In genomic region chr19:30045857-30046256, GRCm38 (mm10) we compare ENCODE assay signal across 11 mouse cellular contexts. TPM values are rescaled to one million over a fixed set of nuclear protein-coding genes. Genes with fewer than 3 reads are reported as not detected.
DNase-seq lines count a peak whose midpoint lies in the region; ATAC-seq and TF ChIP-seq lines count a peak whose summit lies in the region.
"Had no signal": no experiment of that assay in that cellular context is flagged by ENCODE, and none has a peak within 500 bp of the region (broad histone marks: within the 10 kb centered on the region; RNA-seq: fewer than 3 reads in every experiment).

No protein-coding gene starts in this region.

- H3K9me3 ChIP-seq in kidney, postnatal 0 days (replicated peaks; ENCODE audit: low read length): no peaks in the 10 kb centered on the region
- H3K9me3 ChIP-seq in kidney, embryonic 14.5 days (ENCODE audit: control insufficient read depth, low read length): 0 out of 2 replicates have a peak, but pooled peaks cover 3% of the 10 kb centered on the region

- no peak overlapping the region for H3K4me3 ChIP-seq in kidney, postnatal 0 days (replicated peaks; ENCODE audit: low read depth, low read length)
- H3K4me3 ChIP-seq in kidney, embryonic 14.5 days (ENCODE audit: low read length): no peak overlapping the region

- H3K4me1 ChIP-seq in kidney, postnatal 0 days (replicated peaks; ENCODE audit: insufficient read depth, low read length): no peaks in the 10 kb centered on the region
- no peaks in the 10 kb centered on the region for H3K4me1 ChIP-seq in kidney, embryonic 14.5 days (ENCODE audit: control insufficient read depth, insufficient read depth, low read length)

- H3K27ac ChIP-seq in kidney, postnatal 0 days: no peak overlapping the region
- H3K27ac ChIP-seq in kidney, embryonic 14.5 days (ENCODE audit: low read depth, low read length): no peak overlapping the region

- 54% methylated on average over 1 of the region's 1 CpGs for WGBS in kidney, postnatal 0 days
- WGBS in kidney, embryonic 14.5 days: 76% methylated on average over 1 of the region's 1 CpGs

- peaks cover 12% of the 10 kb centered on the region for H3K36me3 ChIP-seq in kidney, postnatal 0 days (ENCODE audit: insufficient read depth, low read length)
- peaks cover 40% of the 10 kb centered on the region for H3K36me3 ChIP-seq in kidney, embryonic 14.5 days (ENCODE audit: control insufficient read depth, insufficient read depth, low read length)

- no peak for DNase-seq in kidney, postnatal 0 days (ENCODE audit: low spot score)
- peak; percentile 31 to 37 for DNase-seq in CD8-positive naive resting alpha-beta T cell, adult 2 months (ENCODE audit: low read depth in 2 of 2, low spot score in 2 of 2)
- DNase-seq in ZHBTc4 (ENCODE audit: low read depth, low spot score) (peak; percentile 77), MN1 (ENCODE audit: low spot score) (no peak)
- DNase-seq in left cerebral cortex, adult 18-20 months (ENCODE audit: low spot score in 2 of 2): no peak
- DNase-seq in gastrocnemius, postnatal 25 days: no peak

- H3K9ac ChIP-seq in kidney, postnatal 0 days (ENCODE audit: low read depth, low read length): no peak overlapping the region
- H3K9ac ChIP-seq in kidney, embryonic 14.5 days (ENCODE audit: low read depth, low read length): no peak overlapping the region

- peak; percentile 46 for TF ChIP-seq CTCF in kidney, postnatal 0 days (IDR thresholded peaks at IDR 0.05; ENCODE audit: low read depth)

- no peak overlapping the region for H3K4me2 ChIP-seq in kidney, postnatal 0 days (ENCODE audit: low read length)
- no peak overlapping the region for H3K4me2 ChIP-seq in kidney, embryonic 14.5 days (replicated peaks; ENCODE audit: low read depth, low read length)

- no peaks in the 10 kb centered on the region for H3K27me3 ChIP-seq in kidney, postnatal 0 days (ENCODE audit: insufficient read depth, low read length)
- H3K27me3 ChIP-seq in kidney, embryonic 14.5 days (ENCODE audit: control insufficient read depth, insufficient read depth, low read length): no peaks in the 10 kb centered on the region

- no peak for ATAC-seq in kidney, postnatal 0 days (replicated peaks; ENCODE audit: low FRiP score, low read depth)
- no peak for ATAC-seq in kidney, embryonic 14.5 days (ENCODE audit: low FRiP score, low TSS enrichment)
- ATAC-seq in megakaryocyte progenitor cell, adult 5-6 weeks (replicated peaks; ENCODE audit: poor library complexity): peak; percentile 60
- ATAC-seq: midbrain, embryonic 16.5 days had no signal

RNA-seq across cellular contexts. Expression of gene Uhrf2, which starts 15.5 kb away (rescaled TPM):
- polyA plus RNA-seq in kidney, postnatal 0 days (2015; fragmentation: Nextera tagmentation; extraction: Ambion mirVana): 47.6 TPM in 2 replicates
- polyA plus RNA-seq in kidney, embryonic 14.5 days (2014; fragmentation: Nextera tagmentation; extraction: Ambion mirVana): 75.9 and 101 TPM in 2 replicates
- total RNA-seq in megakaryocyte progenitor cell, adult 5-6 weeks (2015): 83.9 and 91.4 TPM in 2 replicates
- total RNA-seq in megakaryocyte progenitor cell, adult 5-6 weeks (2017): 58.5 and 84.4 TPM in 2 replicates
- total RNA-seq in left cerebral cortex, adult 18-20 months (2021): 10 to 100 TPM; 51.5 to 57.7 TPM
- total RNA-seq in gastrocnemius, postnatal 25 days (2021): 10 to 100 TPM; 13.3 to 14.3 TPM

RNA-seq across cellular contexts. Expression of gene Trpd52l3, which starts 42.3 kb away (rescaled TPM):
- polyA plus RNA-seq in kidney, postnatal 0 days (2015; fragmentation: Nextera tagmentation; extraction: Ambion mirVana): not detected in 2 replicates
- not detected in 2 replicates for polyA plus RNA-seq in kidney, embryonic 14.5 days (2014; fragmentation: Nextera tagmentation; extraction: Ambion mirVana)
- not detected in 2 replicates for total RNA-seq in megakaryocyte progenitor cell, adult 5-6 weeks (2015)
- total RNA-seq in megakaryocyte progenitor cell, adult 5-6 weeks (2017): not detected in 2 replicates
- total RNA-seq in left cerebral cortex, adult 18-20 months (2021): not detected
- total RNA-seq in gastrocnemius, postnatal 25 days (2021): not detected
- total RNA-seq: heart, postnatal 25 days; layer of hippocampus, postnatal 14 days had no signal
- polyA plus RNA-seq: midbrain, embryonic 16.5 days had no signal

Comparison
In these comparisons a context has a peak if more than half of its experiments do, and no peak if none do; other contexts are left out.
1. DNase-seq: peak in CD8-positive naive resting alpha-beta T cell, adult 2 months (2 of 2) and ZHBTc4 (single experiment); none in kidney, postnatal 0 days (single experiment), left cerebral cortex, adult 18-20 months (0 of 2), MN1 (single experiment) and gastrocnemius, postnatal 25 days (single experiment).